Mouse (Mus musculus): ENCODE results near the gene Pin1rt1.

Pin1rt1 gene

DNA sequence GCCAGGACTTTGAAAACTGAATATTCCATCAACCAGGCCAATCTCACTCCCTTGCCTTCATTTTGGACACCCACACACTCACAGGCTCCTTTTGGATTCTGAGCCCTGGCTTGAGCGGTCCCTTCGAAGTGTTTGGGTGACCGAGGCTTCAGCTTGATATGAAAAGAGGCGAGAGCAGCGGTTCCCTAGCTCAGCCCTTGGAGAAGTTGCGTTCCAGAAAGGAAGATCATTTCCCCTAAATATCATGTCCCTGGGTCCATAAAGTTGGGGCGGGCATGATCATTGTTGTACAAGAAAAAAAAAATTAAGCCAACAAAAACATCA, 3.7 kb downstream of the Pin1rt1 start:
- DNase-seq (ENCODE audit: low spot score) = no peak

DNA sequence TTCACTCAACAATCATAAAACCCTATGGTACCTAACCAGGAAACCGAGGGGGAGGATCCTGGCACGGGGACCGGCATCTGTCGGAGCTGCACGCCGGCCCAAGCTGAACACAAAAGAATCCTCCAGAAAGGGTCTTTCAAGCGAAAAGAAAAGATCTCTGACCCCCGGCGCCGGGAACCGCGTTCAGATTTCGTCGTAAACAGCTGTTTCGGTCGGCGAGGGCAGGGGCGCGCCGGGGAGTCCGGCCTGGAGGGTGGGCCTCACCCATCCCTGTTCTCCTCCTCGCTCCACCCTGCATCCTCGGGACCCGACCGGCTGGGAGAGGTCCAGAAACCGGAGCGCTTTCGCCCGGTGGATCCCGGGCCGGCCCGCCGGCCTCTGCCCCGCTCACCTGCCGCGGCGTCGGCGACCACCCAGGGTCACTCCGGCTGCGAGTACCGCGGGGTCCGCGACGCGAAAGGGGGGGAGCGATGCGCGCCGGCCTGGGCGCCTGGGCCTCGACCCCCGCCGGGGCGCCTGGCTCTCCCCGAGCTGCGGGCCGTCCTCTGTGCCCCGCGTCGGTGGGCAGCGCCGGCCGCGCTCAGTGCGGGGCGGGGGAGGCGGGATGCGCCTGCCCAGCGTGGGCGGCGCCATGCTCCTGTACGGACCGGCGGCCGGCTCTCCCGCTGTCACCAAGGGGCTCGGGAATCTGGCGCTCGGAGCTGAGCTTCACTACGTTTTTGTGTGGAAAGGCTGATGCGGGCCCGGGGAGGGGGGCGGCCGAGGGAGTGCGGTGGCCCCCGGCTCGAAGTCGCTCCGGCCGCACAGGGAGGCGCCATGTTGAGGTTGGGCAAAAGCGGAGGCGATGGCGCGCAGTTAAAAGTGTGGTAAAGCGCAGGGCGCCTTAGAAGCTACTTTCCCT, 4.3 kb downstream of the Pin1rt1 start, which contains the start of gene Tcp11l1:
TSS of gene Tcp11l1 (minus strand) at position 585 of the 901 bp plus-strand sequence.
- DNase-seq (ENCODE audit: low spot score) = peak; percentile 62

DNA sequence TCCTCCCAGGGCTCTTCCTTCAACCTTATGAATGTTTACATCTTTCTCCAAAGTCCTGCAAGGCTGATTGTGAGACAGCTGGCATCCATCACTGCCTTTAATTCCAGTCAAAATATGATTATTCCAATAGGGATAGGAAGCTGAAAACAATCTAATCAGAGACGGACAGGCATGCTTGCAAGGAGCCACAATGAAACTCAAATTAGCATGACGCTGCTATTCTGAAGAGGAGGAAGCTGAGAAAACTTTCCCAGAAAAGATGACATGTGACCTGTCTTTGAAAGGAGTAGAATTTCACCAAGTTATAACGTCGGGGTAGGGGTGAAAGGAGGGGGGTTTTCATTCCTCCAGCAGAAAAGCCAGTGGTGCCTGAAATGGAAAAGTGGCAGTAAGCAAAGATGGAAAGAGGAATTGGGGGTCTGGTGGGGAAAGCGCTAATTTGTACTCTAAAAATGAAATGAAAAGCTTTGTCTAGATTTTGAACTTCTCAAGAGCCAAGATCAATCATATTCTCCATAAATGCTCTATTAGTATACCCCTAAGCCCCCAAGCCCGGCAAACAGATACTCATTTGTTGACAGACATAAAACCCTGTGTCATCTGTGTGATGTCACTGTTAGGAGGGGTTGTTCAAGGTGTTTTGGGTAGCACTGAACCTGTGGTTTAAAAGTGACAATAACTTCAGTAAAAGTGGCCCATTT, 5.4 kb downstream of the Pin1rt1 start:
- DNase-seq (ENCODE audit: low spot score) = no peak

DNA sequence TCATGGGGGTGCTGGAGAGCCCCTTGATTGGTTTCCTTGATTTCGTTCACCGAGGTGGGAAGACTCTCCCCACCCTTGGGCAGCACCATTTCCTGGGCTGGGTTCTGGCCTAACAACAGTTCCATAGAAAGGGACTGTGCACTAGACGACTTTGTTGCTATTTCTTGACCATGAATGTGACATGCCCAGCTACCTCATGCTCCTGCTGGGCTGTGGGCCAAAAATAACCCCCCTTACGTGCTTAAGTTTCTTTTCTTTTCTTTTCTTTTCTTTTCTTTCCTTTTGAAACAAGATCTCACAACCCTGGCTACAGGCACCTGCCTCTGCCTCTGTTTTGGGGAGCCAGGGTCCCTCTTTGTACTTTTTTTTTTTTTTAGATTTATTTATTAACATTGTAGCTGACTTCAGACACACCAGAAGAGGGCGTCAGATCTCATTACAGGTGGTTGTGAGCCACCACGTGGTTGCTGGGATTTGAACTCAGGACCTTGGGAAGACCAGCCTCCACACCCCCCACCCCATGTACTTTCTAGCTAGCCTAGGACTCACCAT, 6.3 kb downstream of the Pin1rt1 start:
- no peak for DNase-seq (ENCODE audit: low spot score)

DNA sequence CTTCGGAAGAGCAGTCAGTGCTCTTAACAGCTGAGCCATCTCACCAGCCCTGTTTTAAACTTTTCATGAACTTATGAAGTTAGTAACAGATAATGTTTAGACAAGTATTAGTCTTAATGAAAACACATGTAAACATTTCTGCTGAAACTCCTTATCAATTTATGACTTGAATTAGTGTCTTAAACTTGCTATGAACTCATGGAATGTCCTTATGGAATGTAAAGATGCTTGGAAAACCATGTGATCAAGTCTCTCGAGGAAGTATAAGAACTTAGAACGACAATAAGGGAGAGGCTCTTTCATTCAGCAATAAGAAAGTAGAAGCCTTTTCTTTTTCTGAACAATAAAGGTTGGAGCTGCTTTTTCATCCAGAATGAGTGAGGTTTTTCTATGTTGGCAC, 11.8 kb downstream of the Pin1rt1 start:
- no peak for DNase-seq (ENCODE audit: low spot score)

DNA sequence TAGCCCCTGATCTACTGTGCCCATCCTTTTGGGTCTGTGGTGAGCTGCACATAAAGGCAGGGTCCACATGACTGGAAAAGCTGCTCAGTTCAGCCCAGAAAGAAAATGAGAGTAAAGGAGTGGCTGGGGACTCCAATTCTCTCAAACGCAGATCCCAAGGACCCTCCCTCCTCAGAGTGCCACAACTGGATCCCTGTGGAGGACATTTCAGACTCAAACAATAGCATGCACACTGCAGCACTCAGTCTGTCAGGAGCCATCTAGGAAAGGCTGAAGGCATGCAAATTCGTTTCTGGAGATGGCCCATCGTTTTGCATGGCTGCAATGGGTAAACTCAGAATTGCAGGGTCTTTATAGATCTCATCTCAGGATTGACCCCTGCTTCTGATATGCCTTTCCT, 13.0 kb downstream of the Pin1rt1 start:
- DNase-seq (ENCODE audit: low spot score) = no peak

DNA sequence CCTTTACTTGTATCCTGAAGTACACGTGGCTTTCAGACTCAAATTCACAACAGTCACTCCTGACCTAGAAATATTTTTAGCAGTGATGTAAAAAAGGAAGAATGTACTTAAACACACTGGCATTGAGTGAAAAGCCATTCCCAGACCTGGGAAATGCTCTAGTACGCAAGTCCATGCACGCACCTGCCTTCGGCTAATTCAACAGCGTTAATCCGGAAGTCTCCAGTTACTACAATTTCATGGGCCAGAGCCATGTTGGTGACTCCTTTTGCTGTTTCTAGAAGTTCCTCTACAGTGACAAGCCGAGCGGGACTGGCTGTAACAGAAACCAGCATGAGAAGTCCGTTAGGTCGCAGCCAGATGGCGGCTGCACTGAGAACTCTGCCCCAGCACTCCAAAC, 16.5 kb downstream of the Pin1rt1 start:
- DNase-seq (ENCODE audit: low spot score) = no peak

DNA sequence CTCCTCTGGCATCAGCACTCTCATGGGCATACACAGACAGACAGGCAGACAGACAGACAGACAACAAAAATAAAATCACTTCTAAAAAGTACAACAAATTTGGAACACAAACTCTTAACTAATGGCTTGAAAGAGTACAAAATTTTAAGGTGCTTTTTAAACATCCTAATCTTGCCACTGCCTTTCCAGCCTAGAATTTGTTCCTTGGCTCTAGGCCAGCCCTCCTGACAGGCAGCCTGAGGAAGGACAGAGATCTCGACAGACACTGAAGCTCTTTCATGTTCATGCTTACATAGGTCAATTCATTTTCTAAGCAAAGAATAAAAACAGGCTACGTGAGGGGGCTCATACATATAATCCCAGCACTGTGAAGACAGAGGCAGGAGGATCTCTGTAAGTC, 23.6 kb downstream of the Pin1rt1 start:
- no peak for DNase-seq (ENCODE audit: low spot score)

DNA sequence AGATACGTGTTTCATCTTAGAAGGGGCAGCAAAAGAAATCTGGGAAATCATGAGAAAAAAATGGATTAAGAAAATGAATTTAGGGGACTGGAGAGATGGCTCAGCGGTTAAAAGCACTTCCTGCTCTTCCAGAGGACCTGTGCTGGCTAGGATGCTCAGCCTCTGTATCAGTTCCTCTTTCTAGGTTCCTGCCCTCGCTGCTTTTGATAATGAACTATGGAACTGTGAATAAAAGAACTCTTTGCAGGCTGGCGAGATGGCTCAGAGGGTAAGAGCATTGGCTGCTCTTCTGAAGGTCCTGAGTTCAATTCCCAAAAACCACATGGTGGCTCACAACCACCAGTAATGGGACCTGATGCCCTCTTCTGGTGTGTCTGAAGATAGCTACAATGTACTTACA, 25.5 kb downstream of the Pin1rt1 start:
- DNase-seq (ENCODE audit: low spot score) = no peak

DNA sequence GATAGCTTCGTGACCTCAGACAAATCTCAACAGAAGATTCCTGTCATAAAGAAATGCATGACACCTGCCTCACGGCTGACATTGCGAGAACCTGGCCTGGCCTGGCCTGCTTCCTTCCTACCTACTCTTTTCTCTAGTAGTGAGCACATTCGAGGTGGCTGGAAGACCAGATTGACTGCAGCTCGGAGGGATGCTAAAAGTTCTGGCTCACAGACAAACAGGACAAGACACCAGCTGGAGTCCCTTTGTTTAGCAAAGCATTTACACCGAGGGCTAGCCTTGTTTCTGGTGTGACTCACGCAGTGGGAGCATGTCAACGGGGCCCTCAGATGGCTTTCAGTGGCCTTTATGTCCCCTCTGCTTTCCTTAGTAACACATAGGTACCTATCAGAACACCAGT, 27.5 kb downstream of the Pin1rt1 start:
- DNase-seq (ENCODE audit: low spot score) = no peak

DNA sequence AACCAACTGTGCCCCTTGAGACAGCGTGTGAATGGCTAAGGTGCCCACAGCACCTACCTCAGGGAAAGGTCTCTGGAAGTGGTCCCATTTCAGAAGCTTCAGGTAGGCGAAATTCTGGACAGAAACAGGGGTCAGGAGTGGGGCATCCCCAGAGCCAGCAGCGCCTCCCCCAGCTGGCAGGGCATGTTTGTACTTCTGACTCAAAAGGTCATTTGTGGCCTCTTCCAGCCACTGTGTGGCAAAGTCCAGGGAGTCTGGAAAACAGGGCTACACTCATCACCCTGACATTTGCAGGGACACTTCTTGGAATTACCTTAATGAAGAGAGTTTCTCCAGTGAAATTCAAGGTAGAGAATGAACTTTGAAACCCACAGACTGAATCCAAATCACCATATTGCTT, 27.9 kb downstream of the Pin1rt1 start:
- DNase-seq (ENCODE audit: low spot score) = no peak

DNA sequence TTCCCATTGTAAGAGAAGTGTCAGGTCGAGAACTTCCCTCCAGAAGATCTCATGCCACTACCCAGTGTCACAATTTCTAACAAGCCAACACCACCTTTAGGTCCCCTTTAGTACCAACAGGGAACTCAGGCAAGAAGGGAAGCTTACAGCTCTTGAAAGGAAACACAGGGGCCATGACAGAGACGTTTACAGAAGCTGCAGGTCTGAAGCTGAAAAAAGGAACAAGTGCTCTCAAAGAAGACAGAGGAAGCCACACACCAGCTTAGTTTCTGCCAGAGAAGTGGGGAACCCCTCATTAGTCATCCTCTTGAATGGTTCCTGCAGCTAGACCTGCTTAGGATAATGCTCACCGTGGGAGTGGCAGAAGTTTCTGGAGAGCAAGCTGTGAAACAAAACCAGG, 28.9 kb downstream of the Pin1rt1 start:
- no peak for DNase-seq (ENCODE audit: low spot score)

DNA sequence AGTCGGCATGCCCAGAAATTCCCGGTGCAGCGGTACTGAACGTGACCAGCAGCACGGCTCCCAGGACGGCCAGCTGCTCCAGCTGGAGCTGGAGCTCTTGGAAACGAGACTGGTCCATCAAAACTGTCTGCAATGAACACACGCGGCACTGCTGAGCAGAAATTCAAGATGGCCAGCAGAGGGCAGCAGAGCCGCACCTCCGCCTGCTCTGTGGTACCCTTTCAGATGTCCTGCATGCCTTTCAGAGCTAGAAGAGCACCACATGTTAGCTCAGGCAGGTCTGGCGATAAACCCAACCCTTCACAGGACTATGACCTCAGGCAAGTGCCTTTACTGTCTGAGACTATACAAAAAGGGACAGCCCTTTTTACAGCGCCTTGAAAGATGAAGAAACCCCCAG, 30.8 kb downstream of the Pin1rt1 start:
- peak; percentile 37 for DNase-seq (ENCODE audit: low spot score)

DNA sequence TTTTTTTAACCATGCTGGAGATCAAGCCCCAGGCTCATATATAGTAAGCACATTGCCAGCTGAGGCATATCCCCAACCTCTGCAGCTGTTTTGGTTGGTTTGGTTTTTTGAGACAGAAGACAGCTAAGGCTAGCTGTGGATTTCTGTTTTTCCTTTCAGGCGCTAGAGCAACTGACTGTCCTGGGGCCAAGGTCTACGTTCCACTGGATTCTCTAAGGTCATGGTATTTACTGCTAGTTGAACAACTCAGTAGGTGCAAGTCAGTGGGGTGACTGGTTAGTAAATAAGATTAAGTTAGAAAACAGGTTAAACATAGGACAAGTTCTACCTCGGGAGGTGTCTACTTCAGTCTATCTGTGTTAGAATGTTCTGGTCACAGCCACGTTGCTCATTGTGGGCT, 31.4 kb downstream of the Pin1rt1 start:
- DNase-seq (ENCODE audit: low spot score) = no peak

DNA sequence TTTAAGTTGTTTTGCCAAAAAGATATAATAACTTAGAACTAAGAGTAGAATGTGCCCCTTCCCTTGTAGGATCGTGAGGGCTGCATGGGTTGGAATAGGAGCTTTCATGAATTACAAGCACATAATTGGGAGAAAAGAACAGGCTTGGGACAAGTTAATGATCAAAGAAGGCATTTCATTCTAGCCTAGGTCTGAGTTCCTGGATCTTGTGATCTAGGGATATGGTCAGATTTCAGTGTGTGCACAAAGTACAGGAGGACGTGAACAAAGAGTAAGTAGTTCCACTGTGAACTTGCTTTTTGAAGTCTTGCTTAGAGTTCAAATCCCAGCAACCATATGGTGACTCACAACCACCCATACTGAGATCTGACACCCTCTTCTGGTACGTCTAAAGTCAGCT, 38.9 kb downstream of the Pin1rt1 start:
- DNase-seq (ENCODE audit: low spot score) = no peak

DNA sequence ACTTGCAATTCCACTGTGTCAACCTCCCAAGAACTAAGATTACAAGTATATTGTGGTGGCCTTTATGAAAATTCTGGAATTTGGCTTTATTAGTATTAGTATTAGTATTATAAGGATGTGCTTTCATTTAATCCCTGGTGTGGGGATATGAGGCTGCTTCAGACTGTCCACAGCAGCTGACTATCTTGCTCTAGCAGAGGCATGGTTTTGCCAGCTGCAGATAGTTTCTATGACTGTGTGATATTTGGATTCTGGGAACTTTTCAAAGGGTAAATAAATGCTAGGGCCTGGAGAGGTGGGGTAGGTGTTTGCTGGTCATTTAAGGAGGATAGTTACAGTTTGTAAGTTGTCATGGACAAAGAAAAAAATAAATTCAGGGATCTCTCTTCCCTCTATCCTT, 44.5 kb downstream of the Pin1rt1 start:
- DNase-seq (ENCODE audit: low spot score) = no peak

DNA sequence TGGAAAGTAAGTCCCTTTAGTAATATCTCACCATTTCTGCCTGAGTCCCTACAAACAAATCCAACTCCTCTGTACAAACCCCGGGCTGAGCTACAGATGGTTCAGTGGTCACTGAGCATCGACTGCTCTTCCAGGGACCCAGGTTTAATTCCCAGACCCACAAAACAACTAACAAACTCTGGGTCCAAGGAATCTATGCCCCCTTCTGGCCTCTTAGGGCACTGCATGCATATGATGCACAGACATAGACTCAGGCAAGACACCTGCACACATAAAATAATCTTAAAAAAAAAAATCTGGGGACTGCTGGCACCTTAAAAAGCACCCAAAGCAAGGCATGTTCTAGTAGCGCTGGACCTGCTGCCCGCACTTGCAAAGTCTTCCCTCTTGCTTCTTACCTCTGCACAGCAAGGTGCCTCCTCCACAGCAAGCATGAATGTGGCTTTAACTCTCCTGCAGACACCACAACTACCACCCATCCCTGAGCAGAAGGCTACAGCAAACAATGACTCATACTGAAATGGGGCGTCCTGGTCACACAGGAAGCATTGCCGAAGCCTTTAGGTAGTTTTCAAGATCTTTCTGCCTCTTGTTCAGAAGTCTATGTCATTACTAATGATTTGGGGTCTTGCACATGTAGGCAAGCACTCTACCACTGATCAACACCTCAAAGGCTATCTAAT, 46.9 kb downstream of the Pin1rt1 start:
- no peak for DNase-seq (ENCODE audit: low spot score)

Data from left cerebral cortex, adult 11 months (tissue).